Mouse (Mus musculus) layer of hippocampus, postnatal 36 days (tissue): ENCODE data around the gene Ksr1. TPM values are rescaled to one million over a fixed set of nuclear protein-coding genes. Genes with fewer than 3 reads are reported as not detected.

Experiments
- DNase-seq, 2 experiments: peaks; one replicate each; pipeline ENCODE4 v3.0.0; 2022
- total RNA-seq, 2 experiments: library from RNA; stranded (reverse); gene quantifications; 2 replicates each; pipeline ENCODE4 v1.2.3; 2021

Gene Ksr1
- total RNA-seq, 2 experiments from 2014 or later: 183 to 261 TPM

DNA sequence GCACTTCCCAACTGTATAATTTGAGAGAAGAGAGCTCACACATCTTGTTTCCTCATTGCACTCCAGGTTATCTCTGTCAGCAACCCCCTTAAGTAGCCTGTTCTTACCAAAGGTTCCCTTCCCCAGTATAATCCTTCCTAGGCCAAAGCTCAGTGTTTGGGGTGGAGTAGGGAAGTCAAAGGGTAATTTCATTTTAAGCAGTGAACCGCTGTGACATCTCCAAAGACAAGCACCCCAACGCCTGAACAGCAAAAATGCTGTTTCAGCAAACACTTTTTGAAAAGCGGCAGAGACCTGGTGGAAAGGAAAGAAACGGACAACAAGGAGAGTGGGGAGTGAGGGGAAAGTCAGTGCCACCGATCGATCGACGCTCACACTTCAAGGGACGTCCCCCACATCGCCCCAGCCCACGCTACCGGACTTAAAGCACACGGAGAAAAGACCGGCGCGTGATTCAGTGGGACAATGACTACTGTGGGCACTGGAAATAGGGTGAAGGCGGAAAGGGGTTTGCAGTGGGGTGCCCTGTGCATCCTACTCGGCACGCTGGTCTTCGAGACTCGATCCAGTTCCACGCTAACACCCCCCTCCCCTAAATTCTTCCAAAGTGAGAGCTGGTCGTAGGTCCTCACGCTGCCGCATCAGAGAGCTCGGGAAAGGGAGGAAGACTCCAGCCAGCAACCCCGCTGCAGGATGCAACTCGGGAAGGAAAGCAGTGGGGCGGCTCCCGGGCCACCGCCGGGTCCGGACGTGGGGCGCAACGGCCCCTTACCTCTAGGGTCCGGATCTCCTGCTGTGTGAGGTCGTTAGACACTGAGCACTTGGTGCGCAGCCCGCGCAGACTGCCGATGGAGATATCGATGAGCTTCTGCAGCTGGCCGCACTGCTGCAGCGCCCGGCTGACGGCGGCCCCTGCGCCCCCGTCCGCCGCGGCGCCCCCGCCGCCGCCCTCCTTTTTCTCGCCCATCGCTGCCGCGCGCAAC is 633 bp downstream of the Ksr1 start:
- peak in 1 of 2 experiments; percentile 46 for DNase-seq

DNA sequence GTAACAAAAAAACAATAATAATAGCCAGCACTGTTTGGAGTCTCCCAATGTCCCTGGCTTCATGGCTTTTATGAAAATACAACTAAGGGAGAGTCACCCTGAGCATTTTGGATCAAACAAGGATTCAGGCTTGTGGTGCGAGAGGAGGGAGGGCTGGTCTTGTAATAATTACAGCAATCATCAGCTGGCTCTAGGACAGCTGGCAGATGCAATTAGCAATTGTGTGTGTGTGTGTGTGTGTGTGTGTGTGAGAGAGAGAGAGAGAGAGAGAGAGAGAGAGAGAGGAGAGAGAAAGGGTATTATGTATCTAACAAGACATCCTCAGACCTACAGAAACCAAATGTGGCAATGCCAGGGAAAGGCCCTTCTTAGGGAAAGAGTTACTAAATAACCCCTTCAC is 1.5 kb downstream of the Ksr1 start:
- DNase-seq: no peak

DNA sequence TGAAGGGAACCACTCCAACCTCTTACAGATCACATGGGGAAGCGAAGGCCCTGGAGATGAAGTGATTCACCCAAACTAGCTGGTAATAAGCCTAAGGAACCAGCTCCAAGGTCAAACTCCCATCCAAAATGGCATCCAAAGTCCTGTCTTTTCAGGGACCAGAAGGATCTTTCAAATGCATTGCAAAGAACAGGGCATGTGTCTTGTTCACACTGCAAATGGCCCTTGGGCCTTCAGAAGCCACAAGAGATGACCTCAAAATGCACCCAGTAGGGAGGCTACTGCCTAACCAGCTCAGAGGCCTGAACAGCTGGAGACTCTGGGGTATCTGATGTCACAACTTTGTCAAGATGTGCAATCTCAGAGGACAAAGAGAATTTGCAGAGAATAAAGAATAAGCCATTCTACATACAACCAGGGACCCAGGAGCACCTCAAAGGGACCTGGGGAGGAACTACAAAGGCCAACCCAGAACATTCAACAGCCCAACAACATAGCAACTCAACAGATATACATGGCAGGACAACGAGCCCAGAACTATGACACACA is 2.1 kb downstream of the Ksr1 start:
- DNase-seq: no peak

DNA sequence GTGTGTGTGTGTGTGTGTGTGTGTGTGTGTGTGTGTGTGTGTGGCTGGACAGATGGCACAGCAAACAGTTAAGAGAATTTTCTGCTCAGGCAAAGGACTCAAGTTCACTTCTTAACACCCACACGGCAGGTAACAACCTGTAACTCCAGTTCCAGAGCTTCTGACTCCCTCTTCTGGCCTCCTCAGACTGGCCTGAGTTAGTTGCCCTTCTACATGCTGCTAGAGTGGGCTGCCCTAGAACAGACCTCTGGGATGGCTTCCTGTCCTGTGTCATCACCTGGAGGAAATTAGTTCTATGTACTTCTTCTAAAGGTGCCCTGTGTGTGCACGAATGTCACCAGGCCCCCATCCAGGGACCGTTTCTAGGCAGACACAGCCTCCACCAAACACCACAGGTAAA is 2.9 kb downstream of the Ksr1 start:
- no peak for DNase-seq

DNA sequence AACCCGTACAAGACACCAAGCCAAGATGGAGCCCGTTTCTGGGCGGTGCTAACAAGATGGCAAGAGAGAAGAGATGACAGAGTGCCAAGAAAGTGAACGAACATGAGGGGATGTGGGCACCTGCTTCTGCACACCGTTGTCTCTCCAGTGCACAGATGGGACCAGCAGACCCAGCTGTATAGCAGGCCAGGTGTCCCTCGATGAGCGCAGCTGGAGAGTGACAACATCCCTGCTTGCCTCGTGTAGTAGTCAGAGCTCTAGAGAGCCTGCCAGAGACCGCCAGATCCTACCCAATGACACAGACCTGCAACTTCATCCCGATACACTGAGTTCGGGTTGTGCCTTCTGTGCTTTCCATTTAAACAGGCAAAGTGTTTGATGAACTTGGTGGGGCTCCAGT is 3.8 kb downstream of the Ksr1 start:
- no peak for DNase-seq

DNA sequence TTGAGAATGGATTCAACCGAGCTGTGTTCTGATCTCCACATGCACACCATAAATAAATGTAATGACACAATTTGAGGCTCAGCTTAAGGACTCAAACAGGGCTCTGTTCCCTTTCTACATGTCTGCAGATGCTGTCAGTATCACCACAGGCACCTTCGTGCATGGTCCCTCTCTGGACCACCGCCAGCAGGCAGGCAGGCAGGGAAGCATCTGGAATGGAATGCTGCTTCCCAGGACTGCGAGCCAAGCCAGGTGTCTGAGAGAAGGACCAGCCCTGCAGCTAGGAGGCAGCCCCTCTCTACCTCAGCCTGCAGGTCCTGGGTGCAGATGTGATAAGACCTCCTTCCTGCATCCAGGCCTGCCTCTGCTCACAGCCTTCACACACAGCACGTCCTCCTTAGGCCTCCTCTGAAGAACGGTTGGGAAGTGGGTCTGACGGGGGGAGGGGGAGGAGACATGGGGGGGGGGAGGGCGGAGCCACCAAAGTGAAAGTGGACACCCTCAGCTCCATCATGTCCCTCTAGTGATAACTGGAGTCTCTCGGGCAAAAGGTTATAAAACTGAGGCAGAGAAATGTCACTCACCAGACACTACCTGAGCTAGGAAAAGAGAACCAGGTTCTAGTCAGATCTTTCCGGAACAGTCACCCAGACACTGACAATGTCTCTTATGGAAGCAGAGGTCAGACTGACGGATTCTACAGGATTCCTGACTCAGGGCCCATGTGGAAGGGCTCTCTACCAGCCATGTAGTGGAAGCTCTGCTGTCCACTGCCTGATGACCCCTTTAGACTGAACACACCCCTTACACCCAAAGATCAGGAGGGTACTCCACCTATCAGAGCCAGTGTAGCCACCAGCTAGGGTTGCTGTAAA is 4.7 kb downstream of the Ksr1 start:
- no peak for DNase-seq

DNA sequence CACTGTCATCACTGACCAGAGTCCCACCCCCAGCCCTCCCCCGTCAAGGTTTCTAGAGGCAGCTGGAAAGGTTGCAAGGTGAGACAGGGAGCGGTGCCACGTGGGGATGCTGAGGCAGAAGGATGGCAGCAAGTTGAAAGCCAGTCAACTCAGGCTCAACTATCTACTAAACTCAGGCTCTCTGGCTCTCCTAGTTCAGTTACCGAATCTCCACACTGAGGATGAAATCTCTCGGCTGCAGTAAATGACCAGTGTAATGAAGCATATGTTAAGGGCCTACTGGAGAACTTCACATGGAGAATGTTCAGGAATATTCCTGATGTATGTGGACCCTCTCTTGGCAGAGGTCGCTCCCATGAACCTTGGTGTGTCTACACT is 5.7 kb downstream of the Ksr1 start:
- DNase-seq: no peak

DNA sequence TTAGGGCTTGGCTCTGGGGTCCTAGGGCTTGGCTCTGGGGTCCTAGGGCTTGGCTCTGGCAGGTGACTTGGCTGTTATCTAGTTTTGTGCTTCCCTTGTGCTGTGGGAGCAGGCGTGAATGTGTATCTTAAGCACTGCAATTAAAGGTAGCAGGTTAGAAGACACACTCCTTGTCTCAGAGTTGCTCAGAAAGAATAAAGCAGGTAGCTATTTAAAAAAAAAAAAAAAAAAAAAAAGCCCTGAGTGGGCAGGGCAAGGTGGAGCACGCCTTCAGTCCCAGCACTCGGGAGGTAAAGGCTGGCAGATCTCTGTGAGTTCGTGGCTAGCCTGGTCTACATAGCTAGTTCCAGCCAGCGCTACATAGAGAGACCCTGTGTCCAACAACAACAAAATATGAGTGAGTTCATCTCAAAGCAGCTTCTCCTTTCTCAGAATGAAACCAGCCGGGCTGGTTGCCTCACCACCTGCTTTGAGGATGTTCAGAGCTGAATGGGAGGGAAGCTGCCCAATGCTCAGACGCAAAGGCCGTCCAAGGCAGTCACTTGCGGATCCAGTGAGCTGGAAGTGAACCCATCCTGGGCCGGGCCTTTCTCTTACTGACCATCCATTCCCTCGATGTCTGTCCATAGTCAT is 6.2 kb downstream of the Ksr1 start:
- DNase-seq: no peak

DNA sequence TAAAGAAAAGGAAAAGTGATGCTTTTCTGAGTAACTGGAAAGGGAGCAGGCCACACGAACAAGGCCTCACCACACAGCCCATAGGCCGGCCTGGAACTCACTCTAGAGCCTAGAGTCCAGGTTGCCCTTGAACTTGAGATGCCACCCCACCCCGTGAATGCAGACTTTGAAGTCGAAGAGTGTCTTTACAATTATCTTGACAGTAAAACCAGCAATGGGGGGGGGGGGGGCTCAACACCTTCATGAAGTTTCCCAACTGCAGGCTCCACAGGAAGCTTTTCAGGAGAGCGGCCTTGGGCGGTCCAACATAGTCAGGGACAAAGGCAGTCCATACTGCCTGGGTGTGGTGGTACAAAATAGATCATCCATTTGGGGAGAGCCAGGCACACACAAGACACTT is 7.6 kb downstream of the Ksr1 start:
- no peak for DNase-seq

DNA sequence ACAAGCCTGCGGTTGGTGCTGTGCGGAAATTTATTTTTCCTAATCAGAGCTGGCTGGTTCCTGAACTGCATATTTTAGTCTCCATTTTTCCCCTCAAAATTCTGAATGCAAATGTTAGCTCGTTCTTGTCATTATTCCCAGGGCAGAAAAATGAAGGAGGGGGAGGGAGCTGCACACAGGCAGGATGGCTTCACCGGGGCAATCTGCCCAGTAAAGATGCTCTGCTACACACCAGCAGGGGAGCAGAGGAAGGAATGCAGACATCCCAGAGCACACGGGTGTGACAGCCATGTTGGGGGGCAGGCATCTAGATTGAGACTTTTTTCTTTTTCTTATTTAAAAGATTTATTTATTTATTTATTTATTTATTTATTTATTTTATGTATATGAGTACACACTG is 9.0 kb downstream of the Ksr1 start:
- peak; percentile 68 to 73 for DNase-seq

DNA sequence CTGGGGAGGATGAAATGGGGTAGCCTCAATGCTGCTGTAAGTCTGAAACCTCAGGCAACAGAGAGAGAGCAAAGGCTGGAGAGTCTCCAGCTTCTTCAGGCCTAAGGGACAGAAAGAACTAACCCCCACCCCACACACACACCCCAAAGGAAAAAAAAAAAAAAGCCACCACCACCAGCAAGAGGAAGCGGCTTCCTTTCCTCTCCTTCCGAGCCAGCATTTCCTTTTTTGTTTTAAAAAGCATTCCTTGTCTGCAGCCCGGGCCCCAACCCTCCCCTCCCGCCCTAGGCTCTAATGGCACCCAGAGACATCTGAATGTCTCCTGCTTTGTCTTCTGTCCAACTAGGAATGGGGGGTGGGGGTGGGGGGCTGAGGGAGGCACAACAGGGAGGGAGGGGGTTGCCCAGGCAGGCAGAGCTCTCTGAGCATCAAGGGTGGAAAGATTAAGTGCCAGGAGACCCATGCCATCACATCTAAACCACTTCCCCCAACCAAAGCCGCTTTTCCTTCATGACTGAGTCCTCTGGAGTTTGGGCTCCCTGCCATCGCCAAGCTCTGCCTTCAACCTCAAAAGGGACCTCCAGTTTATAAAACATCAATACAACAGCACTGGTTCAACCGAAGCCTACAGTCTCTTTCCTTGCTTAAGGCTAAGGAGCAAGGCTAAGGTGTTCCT is 10.4 kb downstream of the Ksr1 start:
- no peak for DNase-seq

DNA sequence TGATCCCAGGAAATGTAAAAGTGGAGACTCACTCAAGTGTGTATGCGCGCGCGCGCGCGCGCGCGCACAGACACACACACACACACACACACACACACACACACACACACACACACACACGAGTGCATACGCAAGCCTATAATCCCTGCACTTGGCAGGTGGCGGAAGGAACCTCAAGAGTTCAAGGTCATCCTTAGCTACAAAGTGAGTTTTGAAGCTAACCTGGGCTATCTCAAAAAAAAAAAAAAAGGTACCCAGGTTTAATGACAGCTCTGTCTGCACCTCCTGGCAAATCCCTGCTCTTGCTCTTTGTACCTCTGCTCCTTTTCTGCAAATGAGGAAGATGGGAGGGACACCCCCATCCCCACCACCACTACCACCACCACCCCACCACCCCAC is 11.1 kb downstream of the Ksr1 start:
- no peak for DNase-seq

DNA sequence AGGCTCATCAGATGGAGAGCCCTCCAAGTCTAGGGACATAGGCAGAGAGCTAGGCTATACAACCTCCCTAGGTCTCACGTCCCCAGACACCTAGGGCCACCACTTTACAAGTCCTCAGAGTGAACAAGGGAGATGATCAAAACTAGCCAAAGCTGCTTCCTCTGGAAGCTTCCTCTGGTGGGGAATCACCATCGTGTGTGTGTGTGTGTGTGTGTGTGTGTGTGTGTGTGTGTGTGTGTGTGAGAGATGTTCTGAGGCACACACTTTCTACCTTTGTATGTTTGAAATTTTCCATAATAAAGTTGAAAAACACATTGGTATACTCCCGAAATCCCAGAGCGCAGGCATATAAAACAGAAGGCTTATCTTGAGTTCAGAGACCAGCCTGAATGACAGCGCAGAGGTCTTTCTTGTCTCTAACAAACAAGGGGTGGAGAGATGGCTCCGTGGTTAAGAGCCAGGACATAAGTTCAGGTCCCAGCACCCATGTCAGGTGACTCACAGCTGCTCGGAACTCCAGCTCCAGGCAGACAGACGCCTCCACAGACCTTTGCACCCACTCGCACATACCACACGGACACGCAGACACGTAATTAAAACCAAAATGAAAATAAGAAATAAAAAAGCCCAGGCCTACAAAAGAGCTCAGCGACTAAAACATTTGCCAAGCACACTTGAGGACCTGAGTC is 11.6 kb downstream of the Ksr1 start:
- DNase-seq: no peak

DNA sequence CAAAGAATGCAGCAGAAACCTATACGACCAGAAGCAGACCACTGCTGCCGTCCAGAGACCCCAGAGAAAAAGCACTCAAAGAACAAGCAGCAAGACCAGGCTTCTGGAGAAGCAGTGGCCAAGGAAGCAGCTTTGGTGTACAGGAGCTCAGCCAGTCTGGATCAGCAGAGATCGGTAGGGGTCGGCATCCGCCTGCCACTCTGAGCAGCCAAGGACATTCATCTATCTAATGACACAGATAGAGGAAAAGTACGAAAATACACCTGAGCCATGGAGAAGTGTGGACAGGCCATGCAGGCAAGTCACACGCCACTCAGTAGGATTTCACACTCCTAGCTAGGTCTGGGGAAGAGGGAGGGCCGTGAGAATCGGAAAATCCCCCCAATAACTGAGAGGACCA is 12.2 kb downstream of the Ksr1 start:
- DNase-seq: no peak

DNA sequence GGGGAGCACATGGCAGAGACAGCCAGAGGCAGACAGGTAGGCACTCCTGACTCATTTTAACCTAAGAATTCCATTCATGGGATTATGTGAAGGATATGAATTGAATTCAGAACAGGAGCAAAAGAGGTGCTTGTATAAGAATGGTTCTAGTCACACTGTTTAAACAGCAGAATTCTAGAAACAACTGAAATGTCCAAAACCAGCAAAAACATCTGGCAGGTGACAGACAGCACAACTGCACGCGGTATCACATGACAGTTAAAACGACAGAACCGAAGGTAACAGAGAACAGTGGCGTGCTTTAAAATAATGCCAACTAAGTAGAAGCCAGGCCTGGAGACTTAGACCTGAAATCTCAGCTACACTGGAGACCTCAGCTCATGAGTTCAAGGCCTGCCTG is 13.2 kb downstream of the Ksr1 start:
- DNase-seq: no peak

DNA sequence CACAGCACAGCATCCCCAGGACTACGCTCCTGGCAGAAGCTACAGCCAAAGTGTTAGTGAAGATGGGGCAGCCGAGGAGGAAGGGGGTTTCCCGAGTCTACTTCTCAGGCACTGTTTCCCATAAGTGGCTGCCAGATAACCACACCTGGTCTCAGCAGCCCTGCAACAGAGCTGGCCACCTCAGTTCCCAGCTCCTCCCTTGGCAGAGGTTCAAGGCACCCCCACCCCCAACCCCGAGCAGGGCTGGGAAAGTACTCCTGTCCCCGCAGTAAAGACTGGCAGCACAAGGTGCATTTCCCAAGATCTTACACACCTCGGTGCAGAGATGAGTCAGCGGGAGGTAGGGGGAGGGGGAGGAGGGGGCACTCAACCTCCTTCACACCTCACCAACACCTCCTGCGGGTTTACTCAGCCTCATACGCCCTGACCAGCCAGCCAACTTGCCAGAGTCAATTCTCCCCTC is 14.2 kb downstream of the Ksr1 start:
- no peak for DNase-seq

DNA sequence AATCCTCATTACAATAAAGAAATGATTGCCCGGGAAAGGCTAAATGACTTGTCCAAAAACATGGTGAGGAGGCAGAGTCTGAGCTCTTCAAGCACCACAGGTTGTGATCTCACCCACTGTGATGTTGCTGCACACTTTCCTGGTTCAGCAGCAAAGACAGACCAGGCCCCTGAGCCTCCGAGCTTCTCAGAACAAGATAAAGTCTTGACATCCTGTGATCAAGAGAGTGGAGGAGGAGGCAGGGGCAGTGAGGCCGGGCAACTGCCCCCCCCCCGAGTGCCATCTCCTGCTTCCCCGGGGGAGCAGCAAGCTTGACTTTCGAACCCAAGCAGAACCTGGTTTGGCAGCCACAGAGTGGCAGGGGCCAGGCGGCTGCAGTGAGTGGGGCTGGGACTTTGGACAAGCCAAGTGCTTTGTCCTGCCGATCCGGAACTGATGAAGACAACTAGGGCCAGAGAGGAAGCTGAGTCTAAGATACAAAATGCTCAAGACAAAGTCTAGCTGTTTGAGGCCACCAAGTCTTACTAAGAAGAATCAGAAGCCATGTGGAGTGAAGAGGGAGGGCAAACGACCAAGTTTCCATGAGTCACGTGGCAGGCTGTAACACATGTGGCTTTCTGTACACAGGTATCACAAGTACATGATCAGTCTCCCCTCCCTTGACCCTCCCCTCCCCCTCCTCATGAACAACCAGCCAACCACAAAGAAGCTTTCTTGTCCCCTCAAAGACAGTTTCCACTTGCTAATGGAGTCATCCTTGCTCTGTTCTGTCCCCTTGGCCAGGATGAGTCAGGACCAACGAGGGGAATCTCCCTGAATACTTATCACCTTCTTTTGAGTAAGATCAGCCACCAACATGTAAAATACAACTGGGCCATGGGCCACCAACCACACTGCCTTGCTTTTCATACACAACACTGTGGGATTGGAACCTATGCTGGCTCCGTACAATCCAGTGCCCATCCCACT is 16.5 kb downstream of the Ksr1 start:
- no peak for DNase-seq

DNA sequence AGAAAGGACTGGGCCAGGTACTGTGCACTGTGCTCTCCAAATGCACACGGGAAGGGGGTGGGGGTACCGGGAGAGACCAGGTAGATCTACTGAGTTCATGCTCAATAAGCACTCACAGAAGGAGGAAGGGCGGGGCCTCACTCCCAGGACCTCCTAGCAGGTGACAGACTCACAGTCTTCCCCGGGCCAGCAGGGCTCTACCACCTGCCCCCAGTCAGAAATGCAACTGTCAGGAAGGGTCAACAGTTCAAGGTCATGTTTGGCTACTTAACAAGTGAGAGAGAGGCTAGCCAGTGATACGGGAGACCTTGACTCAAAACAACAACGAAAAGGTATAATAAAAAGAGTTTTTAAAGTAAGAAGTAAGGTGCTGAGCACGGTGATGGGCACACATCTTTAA is 18.0 kb downstream of the Ksr1 start:
- no peak for DNase-seq

DNA sequence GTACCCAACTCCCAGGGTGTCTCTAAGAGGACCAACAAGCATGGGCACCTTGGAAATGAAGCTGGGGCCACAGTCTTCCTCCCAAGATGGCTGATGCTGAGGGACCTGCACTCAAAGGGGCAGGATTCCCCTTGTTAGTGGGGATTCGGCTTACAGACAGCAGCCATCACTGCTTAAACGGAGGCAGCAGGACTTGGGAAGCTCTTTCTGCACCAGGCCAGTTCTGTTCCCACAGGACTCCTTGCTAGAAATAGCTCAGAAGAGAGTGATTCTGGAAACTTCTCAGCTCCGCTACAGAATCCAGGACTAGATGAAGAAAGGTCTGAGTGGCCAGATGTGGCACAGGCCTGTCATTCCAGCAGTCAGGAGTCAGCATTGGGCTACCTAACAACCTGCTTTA is 19.2 kb downstream of the Ksr1 start:
- no peak for DNase-seq

DNA sequence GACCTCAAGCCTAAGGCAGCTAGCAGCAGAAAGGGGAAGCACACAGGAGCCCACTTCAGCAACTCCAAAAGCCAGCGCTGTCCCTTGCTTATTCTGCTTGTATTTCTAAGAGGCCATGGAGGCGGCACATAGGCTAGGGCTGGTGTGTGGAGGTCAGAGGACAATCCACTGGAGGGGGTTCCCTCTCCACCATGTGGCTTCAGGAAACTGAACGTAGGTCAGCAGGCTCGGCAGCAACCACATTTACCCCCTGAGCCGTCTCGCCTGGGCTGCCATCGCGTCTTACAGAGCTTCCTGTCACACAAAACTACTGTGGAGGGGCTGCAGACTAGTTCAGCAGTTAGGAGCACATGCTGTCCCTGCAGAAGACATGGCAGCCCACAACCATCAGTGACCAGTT is 20.4 kb downstream of the Ksr1 start:
- DNase-seq: no peak
